Mouse (Mus musculus): ENCODE measurements around the gene Tmem120b. TPM values are rescaled to one million over a fixed set of nuclear protein-coding genes. Genes with fewer than 3 reads are reported as not detected.
A peak's percentile ranks its signal among the peaks of the same experiment; 100 is the strongest.
"Not testable (repeated sequence)": the region's sequence is repeated elsewhere in the genome, so short reads cannot be mapped to it uniquely, and the experiment has no call there.

Tmem120b gene
- polyA plus RNA-seq, 1 experiment = 14.4 TPM

DNA sequence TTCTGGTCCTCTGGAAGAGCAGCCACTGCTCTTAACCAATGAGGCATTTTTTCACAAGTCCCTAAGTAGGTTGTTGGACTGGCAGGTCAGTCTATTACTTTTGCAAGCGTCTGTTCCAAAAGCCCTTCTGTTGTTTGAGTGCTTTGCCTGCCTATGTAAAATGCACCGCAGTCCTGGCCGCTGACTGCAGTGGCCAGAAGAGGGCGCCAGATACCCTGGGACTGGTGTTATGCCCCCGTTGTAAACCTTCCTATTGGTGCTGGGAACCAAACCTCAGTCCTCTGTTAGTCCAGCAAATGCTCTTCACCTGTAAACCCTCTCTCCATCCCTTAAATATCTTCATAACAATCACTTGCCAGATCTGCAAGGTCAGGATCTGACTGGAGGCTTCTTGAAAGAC, 16.5 kb upstream of the Tmem120b start:
- DNase-seq (ENCODE audit: low spot score) = no peak

DNA sequence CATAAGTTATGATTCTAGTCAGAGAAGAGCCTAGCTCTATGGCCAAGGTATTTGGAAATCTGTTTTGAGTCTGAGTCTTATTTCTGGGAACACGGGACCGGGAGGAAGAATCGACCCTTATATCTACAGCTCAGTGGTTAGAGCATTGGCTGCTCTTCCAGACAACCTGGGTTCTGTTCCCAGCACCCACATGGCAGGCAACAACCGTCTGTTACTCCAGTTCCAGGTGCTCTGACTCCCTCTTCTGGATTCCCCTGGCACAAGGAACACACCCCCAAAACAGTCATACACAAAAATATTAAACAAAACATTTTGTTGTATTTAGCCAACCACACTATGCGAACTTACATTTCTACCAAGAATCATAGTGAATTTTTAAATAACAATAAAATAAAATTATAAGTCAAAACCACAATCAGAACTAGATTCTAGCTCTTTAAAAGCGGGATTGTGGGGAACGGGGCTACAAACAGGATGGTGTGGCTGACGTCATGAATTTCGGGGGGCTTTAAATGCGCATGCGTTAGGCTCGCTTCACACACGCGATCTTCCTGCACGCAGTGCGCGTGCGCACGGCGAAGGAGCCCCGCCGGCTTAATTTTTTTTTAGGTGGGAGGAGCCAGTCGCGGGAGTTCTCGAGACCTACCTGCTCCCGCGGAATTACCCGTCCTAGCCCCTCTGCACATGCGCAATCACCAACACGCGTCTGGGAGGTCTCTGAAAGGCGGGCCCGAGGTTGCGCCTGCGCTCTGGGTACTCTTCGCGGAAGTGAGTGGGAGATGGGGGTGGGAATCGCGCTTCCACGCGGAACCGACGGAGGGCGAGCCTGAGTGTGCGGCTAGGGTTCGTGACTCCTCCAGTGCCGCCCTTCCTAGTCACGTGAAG, 10.6 kb upstream of the Tmem120b start:
- DNase-seq (ENCODE audit: low spot score) = peak; percentile 91

DNA sequence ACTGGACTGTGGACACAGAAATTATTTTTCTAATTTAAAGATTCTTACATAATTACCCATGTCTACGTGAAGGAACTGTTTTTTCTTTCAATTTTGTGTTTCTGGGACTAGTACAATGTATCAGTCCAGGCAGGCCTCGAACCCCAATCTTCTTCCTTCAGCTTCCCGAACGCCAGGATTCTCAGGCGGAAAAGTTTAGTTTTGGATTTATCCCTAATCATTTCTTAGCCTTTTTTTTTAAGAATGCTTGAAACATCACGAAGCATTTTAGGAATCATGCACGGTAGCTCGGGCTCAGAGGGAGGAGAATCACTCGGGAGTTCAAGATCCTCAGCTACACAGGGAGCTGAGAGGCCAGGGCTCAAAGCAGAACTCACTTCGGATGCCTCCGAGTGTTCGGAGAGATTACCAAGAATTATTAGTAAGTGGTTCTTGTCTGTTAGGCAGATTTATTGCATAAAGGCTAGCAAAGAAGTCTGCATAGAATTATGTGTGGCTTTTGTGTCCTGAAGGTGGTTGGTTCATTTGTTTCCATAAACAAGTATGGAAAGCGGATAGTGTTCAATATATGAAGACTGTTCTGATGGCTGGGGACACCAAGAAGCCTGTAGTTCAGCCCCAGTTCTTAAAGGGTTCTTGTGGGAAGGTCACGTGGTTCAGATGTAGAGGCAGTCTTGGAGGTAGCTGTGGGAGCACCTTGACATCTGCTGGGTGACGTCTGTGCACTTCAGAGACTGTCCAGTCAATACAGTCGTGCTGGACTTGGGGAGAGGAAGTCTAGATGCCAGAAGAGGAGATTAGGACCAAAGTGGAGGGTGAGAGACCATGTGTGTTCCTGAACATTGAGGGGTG, 9.7 kb upstream of the Tmem120b start:
- DNase-seq (ENCODE audit: low spot score) = no peak

DNA sequence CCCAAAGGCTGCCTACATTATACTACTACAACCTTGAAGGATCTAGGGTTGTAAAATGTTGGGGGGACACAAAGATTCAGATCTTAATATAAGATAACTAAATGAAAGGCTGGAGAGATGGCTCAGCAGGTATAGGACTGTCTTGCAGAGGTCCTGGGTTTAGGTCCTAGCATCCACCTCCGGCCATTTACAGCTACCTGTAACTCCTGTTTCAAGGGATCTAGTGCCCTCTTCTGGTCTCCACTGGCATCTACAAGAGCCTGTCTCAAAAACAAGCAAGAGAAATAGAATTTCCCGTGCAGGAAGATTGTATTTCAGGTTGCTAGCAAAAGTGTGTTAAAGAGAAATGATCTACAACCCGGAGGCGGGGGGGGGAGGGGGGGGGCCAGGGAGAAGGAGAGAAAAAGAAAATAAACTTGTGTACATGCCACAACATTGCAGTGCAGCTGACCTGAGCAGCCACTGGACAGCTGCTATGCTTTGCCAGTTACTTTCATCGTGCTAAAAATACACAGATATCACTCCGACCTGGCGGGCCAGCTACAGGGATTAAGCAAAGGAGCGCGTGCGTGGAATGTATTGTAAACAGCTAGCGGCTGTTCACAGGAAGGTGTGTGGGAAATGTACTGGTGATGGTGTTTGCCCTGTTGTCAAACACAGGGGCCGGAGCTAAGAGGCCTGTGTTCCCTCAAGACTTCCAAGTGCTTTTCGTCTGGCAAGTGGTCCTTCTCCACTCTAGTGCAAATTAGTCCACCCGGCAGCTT, 8.3 kb upstream of the Tmem120b start:
- DNase-seq (ENCODE audit: low spot score) = peak; percentile 26

DNA sequence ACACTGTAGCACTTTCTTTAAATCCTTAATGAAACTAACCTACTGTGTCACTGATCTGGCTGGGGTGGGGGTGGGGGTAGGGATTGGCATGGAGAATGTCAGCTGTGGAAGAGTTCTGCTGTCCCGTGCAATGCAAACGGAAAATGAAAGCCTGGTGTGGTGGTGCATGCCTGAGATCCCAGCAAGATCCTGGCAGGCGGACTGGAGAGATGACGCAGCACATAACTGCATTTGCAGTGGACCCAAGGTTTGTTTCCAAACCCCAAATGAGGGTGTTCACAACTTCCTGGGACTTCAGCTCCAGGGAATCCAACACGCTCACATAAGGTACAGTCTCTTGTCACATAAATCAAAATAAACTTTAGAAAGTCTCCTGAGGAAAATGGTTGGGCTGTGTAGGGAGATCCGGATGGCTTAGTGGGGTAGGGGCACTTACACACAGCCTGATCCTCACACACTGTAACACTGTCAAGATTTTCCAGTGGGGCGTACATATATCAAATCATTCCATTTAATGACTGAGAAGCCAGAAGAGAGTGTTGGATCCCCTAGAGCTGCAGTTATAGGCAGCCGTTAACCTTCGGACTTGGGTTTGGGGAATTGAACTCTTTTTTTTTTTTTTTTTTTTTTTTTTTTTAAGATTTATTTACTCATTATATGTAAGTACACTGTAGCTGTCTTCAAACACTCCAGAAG, 7.4 kb upstream of the Tmem120b start:
- peak; percentile 25 for DNase-seq (ENCODE audit: low spot score)

DNA sequence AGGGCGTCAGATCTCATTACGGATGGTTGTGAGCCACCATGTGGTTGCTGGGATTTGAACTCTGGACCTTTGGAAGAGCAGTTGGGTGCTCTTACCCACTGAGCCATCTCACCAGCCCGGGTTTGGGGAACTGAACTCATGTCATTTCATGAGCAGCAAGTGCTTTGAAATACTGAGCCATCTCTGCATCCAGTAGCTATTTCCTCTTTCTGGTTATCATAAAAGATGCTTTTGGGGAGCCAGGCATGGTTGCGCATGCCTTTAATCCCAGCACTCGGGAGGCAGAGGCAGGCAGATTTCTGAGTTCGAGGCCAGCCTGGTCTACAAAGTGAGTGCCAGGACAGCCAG, 6.8 kb upstream of the Tmem120b start:
- DNase-seq (ENCODE audit: low spot score) = not testable (repeated sequence)

DNA sequence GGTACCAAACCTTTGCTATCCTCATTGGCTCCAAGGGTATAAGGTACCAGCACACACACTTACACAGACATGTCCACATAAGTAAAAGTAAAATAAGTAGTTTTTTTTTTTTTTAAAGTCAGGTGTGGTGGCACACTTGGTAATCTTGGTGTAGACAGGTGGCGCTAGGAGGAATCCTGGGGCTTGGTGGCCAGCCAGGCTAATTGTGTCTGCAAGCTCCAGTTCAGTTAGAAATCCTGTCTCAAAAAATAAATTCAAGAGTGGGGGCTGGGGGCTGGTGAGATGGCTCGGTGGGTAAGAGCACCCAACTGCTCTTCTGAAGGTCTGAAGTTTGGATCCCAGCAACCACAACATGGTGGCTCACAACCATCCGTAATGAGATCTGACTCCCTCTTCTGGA, 5.1 kb upstream of the Tmem120b start:
- DNase-seq (ENCODE audit: low spot score) = no peak

DNA sequence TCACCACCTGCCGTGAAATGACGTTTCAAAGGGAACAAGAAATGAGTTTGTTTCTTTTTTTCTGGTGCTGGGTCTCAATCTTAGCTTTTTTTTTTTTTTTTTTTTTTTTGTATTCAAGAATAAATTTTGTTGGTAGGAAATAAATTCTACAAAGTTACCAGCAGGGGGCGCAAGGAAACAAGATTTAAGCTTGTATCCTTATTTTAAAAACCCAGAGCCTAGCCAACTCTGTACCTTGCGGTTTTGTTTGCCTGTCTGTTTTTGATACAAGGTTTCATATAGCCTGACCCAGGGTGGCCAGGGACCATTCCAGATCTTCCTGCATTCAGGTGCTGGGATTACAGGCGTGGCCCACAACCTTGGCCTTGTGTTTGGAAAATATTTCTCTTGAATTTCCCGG, 4.0 kb upstream of the Tmem120b start:
- no peak for DNase-seq (ENCODE audit: low spot score)

DNA sequence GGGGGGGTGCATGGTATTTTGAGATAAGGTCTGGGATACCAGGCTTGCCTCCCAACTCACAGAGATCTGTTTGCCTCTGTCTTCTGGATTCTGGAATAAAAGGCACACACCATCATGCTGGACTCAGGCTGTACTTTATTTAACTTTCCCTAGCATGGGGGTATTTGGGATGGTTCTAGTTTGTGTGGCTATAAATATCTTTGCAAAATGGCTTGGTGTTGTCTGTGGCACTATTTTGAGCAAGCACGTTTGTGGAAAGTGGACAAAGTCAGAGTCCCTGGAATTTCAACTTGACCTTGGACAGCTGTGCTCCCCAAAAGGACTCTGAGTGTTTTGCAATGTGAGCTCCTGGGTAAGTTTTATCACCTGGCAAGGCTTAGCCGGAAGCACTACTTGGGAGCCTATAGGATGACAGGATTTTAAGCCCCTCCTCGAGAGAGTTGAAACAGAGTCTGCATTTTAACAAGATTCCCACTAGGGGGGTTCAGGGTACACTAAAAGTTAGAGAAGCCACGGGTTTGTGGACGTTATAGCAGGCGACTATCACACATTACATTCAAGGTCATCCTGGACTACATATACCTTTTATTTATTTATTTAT, 720 bp upstream of the Tmem120b start:
- DNase-seq (ENCODE audit: low spot score) = no peak

DNA sequence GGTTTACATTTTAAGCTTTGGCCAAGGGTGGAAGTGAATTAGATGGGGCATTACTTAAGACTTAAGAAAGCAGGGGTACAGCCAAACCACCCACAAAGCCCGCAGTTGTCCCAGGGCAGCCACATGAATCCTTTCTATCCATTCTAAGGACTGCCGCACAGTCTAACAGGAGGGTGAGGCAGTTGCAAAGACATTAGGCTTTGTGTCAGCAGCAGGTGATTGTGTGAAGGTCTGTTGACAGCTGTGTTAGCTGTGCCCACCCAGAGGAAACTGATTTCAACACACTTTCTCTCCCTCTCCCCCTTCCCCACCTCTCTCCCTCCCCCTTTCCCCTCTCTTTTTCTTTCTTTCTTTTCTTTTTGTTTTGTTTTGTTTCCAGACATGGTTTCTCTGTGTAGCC, 499 bp downstream of the Tmem120b start:
- DNase-seq (ENCODE audit: low spot score) = no peak

DNA sequence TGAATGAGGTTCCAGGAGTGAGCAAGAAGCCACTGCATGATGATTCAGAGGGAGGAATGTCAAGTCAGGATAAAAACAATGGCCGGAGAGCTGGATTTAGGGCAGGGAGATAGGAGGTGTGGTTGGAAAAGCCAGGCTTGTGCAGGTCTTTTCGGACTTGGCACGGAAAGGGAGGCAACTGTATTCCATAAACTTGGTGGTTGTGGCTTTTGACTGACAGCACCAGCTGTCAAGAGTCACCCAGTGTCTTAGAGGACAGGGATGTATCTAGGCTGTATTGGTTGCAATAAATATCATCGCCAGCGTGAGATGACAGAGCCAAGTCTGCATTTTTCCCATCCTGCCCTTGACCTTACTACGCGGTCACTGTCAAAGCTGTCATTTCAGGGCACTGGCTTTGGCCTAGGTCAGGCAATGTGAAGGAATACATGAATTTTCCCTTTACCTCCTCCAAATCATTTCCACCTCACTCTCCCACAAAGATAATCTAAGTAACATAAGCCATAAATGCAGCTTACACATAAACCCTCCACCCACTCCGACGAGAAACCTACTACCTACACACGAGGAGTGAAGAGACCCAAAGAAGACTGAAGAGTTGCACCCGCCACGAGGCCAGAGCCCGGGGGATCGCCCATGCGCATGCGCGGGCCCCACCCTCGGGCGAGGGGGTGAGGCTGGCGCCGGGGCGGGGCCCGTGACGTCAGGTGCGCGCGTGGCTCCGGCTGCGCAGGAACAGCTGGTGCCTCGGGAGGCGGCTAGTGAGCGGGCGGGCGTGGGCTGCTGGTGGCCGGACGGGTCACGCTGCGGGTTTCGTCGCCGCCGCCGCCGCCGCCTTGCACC, 7.6 kb downstream of the Tmem120b start:
- peak; percentile 93 for DNase-seq (ENCODE audit: low spot score)

DNA sequence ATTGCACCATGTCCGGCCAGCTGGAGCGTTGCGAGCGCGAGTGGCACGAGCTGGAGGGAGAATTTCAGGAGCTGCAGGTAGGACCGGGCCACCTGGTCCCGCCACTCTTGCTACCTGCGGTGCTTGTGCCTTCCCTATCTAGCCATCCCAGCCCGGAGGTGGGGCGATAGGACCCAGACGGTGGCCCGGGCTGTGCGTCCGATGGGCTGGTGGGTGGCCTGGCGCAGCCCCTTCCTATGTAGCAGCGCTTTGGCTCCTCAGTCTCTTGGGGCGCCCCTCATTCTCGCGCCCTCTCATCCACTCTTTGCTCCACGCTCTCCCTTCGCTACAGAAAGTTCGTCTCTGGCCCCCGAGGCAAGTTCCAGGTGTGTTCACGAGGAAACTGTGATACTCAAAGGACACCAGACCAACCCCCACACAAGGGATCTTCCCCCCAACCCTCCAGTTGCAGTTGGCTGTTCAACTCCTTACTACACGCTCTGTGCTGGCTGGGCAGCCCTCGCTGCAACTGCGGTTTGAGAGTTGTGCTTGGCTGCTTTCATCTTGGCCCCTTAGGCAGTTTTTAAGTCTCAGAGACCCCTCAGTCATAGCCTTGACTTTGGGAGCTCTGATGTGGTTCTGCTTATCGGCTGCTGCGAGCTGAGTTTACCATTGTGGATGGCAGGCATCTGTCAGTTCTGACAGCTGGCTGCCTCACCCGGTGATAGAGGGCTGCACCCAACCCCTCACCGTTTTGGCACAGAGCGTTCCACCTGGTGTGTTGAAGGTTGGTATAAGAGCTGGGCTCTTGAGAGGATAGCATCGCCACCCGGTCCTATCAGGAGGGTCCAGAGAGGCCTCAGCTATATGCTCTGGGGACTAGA, 8.4 kb downstream of the Tmem120b start:
- no peak for DNase-seq (ENCODE audit: low spot score)

DNA sequence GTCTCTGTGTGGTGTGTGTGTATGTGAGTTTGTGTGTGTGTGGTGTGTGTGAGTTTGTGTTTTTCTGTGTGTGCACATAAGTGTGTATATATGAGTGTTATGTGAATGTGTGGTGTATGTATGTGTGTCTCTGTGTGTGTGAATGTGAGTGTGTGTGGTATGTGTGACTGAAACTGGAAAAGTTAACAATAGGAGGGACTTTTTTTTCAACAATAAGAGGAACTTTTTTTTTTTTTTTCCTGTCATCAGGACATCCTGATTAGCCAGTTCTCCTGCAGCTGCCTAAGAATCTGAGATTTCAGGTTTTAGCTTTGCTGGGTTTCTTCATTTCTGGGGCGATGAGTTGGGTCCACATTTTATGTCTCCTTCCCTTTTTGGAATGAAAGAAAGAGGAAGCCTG, 11.4 kb downstream of the Tmem120b start:
- DNase-seq (ENCODE audit: low spot score) = no peak

DNA sequence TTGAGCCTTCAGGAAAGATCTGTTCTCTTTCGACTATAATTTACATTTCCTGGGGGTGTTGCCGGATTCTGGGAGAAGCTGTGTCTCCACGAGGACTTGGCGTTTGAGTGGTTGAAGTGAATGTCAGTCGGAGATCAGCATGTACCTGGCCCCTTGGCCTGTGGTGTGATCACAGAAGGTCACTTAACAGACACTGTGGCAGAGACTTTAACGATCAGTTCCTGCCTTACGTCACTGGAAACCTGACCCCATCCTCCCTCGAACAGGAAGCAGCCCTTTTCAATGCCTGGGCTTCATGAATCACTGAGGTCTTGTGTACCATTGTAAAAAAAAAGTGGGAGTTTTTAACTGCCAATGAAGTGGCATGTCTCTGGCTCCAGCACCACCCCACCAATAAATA, 11.8 kb downstream of the Tmem120b start:
- no peak for DNase-seq (ENCODE audit: low spot score)

DNA sequence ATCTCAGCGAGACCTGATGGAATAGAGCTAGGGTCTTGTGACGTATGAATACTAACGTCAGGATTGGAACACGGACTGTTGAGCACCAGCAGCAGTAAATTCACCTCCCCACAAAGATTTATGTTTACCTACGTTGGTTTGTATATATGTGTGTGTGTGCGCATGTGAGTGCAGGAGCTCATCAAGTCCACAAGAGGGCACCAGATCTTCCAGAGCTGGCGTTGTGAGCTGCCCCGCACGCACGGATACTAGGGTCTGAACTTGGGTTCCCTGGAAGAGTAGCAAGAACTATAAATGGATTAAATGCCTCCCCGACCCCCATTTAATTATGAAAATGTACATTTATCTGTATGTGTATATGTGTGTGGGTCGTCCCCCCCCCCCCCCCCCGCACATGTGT, 12.3 kb downstream of the Tmem120b start:
- no peak for DNase-seq (ENCODE audit: low spot score)

DNA sequence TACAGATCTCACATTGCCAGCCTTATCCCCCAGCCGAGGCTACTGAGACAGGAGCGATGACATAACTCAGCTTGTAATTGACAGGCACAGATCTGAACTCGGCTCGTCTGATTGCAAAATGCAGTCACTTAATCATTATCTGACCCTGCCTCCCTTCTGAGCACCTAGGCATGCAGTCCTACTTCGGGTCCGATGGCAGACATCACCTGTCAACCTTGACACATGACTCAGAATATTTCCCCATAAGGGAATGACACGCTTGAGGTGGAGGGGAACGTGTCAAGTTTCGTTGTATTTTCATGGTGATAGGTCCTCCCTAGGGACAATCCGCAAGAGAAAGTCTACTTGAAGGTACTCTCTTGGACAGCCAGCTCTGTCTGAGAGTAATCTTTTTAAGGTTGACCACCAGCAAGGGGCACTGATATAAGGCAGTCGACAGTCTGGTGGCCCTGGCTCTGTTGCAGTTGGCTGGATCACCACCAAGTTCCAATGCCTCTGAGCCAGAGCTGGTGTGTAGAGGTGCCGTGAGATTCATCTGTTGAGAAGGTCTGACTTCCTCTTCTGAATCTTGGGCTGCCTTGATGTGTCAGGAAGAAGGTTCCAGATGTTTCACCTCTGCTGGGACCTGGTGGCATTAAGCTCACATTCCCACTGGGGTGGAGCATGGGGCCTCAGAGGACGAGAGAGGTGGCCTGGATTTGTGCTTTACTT, 15.3 kb downstream of the Tmem120b start:
- no peak for DNase-seq (ENCODE audit: low spot score)

DNA sequence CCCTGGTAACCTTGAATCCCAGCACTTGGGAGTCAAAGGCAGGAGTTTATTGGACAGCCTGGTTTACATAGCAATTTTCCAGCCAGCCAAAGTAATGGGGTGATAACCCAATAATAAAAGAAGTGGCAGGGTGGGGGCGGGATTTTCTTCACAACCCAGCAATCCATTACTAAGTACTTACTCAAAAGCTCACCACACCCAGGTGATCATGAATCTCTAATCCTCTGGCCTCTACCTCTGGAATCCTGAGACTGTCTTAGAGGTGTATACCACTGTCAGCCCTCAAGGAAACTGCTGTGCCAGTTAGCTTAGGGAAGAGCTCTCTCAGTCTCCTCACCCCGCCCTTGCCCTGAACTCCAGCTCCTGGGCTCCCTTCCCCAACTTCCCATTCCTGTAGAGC, 18.3 kb downstream of the Tmem120b start:
- DNase-seq (ENCODE audit: low spot score) = no peak

DNA sequence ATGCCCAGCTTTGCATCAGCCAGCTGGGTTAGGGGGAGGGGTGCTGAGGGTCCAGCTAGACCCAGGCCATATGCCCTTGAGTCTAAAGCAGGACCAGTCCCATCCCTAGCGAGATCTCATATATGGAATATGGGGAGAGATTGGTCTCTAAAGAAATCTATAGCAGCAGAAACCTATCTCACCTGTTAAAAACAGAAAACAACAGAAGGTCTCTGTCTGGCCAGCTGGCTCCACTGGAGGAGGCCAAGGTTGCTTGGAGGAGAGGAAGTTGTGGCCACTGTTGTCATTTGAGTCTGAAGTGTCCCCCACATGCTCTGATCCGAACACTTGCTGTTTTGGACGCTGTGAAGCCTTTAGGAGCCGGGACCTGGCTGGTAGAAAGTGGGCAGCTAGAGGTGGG, 20.6 kb downstream of the Tmem120b start:
- DNase-seq (ENCODE audit: low spot score) = no peak

Measured in urinary bladder, adult 2 months (tissue).